Mouse (Mus musculus): ENCODE measurements around the gene Sirt5. TPM values are rescaled to one million over a fixed set of nuclear protein-coding genes. Genes with fewer than 3 reads are reported as not detected.
A peak's percentile ranks its signal among the peaks of the same experiment; 100 is the strongest.

The Sirt5 gene
- polyA plus RNA-seq, 1 experiment from 2014 or later: 24.9 TPM

DNA sequence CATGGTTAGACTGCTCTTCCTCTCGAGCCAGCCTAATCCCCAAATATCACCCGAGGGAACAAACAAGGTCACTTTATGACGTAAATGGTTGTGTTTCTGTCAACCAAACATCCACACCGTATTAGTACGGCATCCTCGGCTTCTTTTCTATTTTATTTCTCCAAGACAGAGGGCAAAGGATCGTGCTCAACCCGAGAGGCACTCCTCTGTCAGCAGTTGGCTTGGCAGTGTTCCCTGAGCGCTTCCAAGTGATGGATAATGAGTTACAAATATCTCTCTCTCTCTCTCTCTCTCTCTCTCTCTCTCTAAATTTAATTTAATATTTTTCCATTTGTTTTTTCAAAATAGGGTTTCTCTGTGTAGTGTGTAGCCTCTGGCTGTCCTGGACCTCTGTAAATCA is 2.9 kb upstream of the Sirt5 start:
- 47% methylated on average over 9 of the region's 9 CpGs for WGBS
- Histone ChIP-seq H3K27ac (ENCODE audit: low read length) (peak overlapping the region; percentile 62), H3K4me2 (ENCODE audit: low read depth, low read length) (peak overlapping the region; percentile 7; the same call in 1 of the 2 replicates), H3K9me3 (ENCODE audit: control insufficient read depth, low read length) (no peaks in the 10 kb centered on the region), H3K9ac (ENCODE audit: low read length) (no peak overlapping the region), H3K4me3 (ENCODE audit: low read length) (no peak overlapping the region), H3K27me3 (ENCODE audit: control insufficient read depth, insufficient read depth, low read depth, low read length) (no peaks in the 10 kb centered on the region), H3K4me1 (replicated peaks; ENCODE audit: control insufficient read depth, insufficient read depth, low read length) (no peaks in the 10 kb centered on the region; the same call in 1 of the 2 replicates), H3K36me3 (ENCODE audit: control insufficient read depth, insufficient read depth, low read length) (no peaks in the 10 kb centered on the region)
- peak; percentile 56; the same call in 1 of the 2 replicates for ATAC-seq (ENCODE audit: low read depth)

DNA sequence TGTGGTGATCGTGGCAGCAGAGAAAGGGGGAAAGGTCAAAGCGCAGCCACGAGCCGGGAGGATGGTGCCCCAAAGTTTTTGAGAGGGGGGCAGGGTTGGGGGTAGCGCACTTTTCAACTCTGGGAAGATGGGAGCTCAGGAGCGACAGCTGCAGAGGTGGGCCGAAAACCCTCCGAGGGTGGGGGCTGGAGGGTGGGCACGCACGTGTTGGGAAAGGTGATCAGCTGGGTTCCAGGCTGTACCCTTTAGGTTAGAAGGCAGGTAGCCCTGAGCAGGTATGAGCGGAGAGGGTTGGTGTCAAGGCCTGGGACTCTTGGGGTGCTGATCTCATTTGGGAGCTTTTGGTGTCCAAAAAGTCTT is 509 bp downstream of the Sirt5 start:
- Histone ChIP-seq H3K4me2 (ENCODE audit: low read depth, low read length) (peak overlapping the region; percentile 88), H3K9ac (ENCODE audit: low read length) (peak overlapping the region; percentile 78), H3K4me1 (replicated peaks; ENCODE audit: control insufficient read depth, insufficient read depth, low read length) (no peaks in the 10 kb centered on the region; the same call in 1 of the 2 replicates), H3K4me3 (ENCODE audit: low read length) (peak overlapping the region; percentile 68), H3K27me3 (ENCODE audit: control insufficient read depth, insufficient read depth, low read depth, low read length) (no peaks in the 10 kb centered on the region), H3K36me3 (ENCODE audit: control insufficient read depth, insufficient read depth, low read length) (peaks cover 2% of the 10 kb centered on the region; the same call in 1 of the 2 replicates), H3K9me3 (ENCODE audit: control insufficient read depth, low read length) (no peaks in the 10 kb centered on the region), H3K27ac (ENCODE audit: low read length) (peak overlapping the region; percentile 32)
- ATAC-seq (ENCODE audit: low read depth): peak; percentile 43
- WGBS: 5% methylated on average over 11 of the region's 11 CpGs

DNA sequence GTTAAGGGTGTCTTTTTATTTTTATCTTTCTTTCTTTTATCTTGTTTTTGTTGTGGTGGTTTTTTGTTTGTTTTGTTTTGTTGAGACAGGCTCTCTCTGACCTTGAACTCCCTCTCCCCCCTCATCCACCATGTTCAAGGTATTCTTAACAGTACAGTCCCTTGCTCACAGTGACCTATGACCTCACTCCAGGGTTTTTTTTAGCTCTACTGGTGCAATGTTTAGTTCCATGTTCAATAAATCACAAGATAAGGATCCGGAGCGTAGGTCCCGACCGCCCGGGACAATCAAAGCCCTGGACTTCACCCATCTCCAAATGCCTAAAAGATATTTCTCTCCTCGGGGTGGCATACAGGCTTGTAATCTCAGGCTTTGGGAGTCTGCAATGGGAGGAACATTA is 4.8 kb downstream of the Sirt5 start:
- no peaks in the 10 kb centered on the region for H3K9me3 ChIP-seq (ENCODE audit: control insufficient read depth, low read length)
- 71% methylated on average over 6 of the region's 6 CpGs for WGBS

DNA sequence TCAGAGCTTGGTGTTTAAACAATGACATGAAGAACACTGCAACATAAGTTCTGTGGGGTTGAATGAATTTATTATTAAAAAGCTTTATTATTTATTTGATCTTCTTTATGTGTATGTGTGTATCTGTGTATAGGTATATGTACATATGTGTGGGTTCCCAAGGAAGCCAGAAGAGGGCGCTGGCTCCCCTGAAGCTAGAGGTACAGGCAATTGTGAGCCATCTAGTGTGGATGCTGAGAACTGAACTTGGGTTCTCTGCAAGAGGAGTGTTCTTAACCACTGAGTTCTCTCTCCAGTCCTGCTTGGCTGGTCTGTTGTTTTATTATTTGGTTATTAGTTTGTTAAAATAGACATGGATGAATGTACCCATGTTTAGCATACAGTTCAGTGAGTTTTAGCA is 7.6 kb downstream of the Sirt5 start:
- H3K4me3 ChIP-seq (ENCODE audit: low read length): no peak overlapping the region
- no peaks in the 10 kb centered on the region for H3K9me3 ChIP-seq (ENCODE audit: control insufficient read depth, low read length)
- ATAC-seq (ENCODE audit: low read depth): no peak
- H3K27ac ChIP-seq (ENCODE audit: low read length): no peak overlapping the region
- H3K27me3 ChIP-seq (ENCODE audit: control insufficient read depth, insufficient read depth, low read depth, low read length): no peaks in the 10 kb centered on the region
- H3K36me3 ChIP-seq (ENCODE audit: control insufficient read depth, insufficient read depth, low read length): peaks cover 22% of the 10 kb centered on the region
- 76% methylated on average over 1 of the region's 1 CpGs for WGBS
- H3K9ac ChIP-seq (ENCODE audit: low read length): no peak overlapping the region
- H3K4me2 ChIP-seq (ENCODE audit: low read depth, low read length): no peak overlapping the region
- H3K4me1 ChIP-seq (replicated peaks; ENCODE audit: control insufficient read depth, insufficient read depth, low read length): 0 out of 2 replicates have a peak, but pooled peaks cover 3% of the 10 kb centered on the region

More for the DNA sequence above, 4.8 kb downstream of the Sirt5 start:
- Histone ChIP-seq H3K4me3 (ENCODE audit: low read length) (no peak overlapping the region), H3K4me1 (replicated peaks; ENCODE audit: control insufficient read depth, insufficient read depth, low read length) (0 out of 2 replicates have a peak, but pooled peaks cover 3% of the 10 kb centered on the region), H3K9ac (ENCODE audit: low read length) (no peak overlapping the region), H3K4me2 (ENCODE audit: low read depth, low read length) (no peak overlapping the region), H3K27ac (ENCODE audit: low read length) (no peak overlapping the region), H3K27me3 (ENCODE audit: control insufficient read depth, insufficient read depth, low read depth, low read length) (no peaks in the 10 kb centered on the region), H3K36me3 (ENCODE audit: control insufficient read depth, insufficient read depth, low read length) (peaks cover 16% of the 10 kb centered on the region)
- no peak for ATAC-seq (ENCODE audit: low read depth)

DNA sequence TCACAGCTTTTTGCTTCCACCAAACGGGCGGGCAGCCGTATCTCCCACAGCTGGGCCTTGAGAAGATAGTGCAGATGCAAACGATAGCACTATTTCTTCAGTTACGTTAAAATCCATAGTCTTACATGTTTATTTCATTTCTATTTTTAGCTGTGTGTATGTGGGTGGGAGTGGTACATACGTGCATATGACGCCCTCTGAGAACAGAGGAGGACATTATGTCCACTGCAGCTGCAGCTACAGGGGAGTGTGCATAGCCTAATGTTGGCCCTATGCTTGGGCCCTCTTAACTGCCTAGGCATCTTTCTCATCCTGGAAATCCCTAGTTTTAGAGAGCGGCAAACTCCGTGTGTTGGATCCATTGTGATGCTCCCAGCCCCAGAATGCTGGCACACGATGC is 8.9 kb downstream of the Sirt5 start:
- Histone ChIP-seq H3K4me3 (ENCODE audit: low read length) (no peak overlapping the region), H3K9ac (ENCODE audit: low read length) (no peak overlapping the region), H3K4me1 (replicated peaks; ENCODE audit: control insufficient read depth, insufficient read depth, low read length) (0 out of 2 replicates have a peak, but pooled peaks cover 3% of the 10 kb centered on the region), H3K27ac (ENCODE audit: low read length) (peak overlapping the region; percentile 59), H3K4me2 (ENCODE audit: low read depth, low read length) (no peak overlapping the region), H3K9me3 (ENCODE audit: control insufficient read depth, low read length) (no peaks in the 10 kb centered on the region), H3K36me3 (ENCODE audit: control insufficient read depth, insufficient read depth, low read length) (peaks cover 23% of the 10 kb centered on the region), H3K27me3 (ENCODE audit: control insufficient read depth, insufficient read depth, low read depth, low read length) (no peaks in the 10 kb centered on the region)
- ATAC-seq (ENCODE audit: low read depth): peak; percentile 91
- WGBS: 61% methylated on average over 10 of the region's 10 CpGs

DNA sequence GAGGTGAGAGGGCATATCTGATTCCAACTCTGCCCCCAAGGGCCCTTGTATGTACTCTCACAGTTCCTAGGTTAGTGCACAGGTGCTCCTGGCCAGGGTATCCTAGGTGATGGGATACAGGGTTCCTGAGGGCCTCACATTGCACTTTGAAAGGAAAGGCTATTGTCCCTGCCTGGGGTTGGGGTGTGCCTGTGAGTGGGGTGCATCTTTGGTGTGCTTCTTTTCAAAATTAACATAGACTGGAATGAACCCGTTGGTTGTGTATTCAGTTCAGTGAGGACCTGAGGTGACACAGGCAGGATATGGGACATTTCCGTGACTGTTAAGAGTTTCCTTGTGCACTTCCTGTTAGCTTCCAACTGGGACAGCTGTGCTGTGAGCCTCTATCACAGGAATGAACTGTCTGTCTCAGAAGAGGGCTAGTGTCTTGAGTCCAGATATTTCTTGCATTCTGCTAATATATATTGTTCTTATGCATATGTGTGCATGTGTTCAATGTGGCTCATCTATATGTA is 9.7 kb downstream of the Sirt5 start:
- Histone ChIP-seq H3K9me3 (ENCODE audit: control insufficient read depth, low read length) (no peaks in the 10 kb centered on the region), H3K36me3 (ENCODE audit: control insufficient read depth, insufficient read depth, low read length) (peaks cover 23% of the 10 kb centered on the region), H3K4me2 (ENCODE audit: low read depth, low read length) (no peak overlapping the region), H3K4me3 (ENCODE audit: low read length) (no peak overlapping the region), H3K27ac (ENCODE audit: low read length) (peak overlapping the region; percentile 55), H3K27me3 (ENCODE audit: control insufficient read depth, insufficient read depth, low read depth, low read length) (no peaks in the 10 kb centered on the region), H3K9ac (ENCODE audit: low read length) (no peak overlapping the region), H3K4me1 (replicated peaks; ENCODE audit: control insufficient read depth, insufficient read depth, low read length) (0 out of 2 replicates have a peak, but pooled peaks cover 3% of the 10 kb centered on the region)
- peak; percentile 32 for ATAC-seq (ENCODE audit: low read depth)
- WGBS: 49% methylated on average over 2 of the region's 2 CpGs

DNA sequence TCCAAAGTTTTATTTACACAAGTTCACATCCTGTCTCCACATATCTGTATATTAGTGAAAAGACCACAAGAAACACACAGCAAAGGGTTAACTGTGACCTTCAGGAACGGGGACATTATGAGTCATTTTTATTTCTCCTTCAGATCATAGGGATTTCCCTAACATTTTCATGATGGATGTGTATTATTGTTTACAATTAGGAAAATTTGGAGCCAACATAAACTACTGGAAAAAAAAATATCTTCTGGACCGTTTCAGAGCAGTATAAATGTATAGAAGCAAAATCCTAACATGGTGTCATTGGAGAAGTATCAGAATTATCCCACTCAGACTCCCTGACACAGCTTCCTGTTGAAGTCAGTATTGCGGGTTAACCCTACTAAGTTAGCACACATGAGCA is 14.7 kb downstream of the Sirt5 start:
- no peak overlapping the region for H3K9ac ChIP-seq (ENCODE audit: low read length)
- H3K27ac ChIP-seq (ENCODE audit: low read length): no peak overlapping the region
- H3K27me3 ChIP-seq (ENCODE audit: control insufficient read depth, insufficient read depth, low read depth, low read length): no peaks in the 10 kb centered on the region
- peak; percentile 45; the same call in 1 of the 2 replicates for ATAC-seq (ENCODE audit: low read depth)
- no peak overlapping the region for H3K4me3 ChIP-seq (ENCODE audit: low read length)
- no peaks in the 10 kb centered on the region for H3K4me1 ChIP-seq (replicated peaks; ENCODE audit: control insufficient read depth, insufficient read depth, low read length)
- no peak overlapping the region for H3K4me2 ChIP-seq (ENCODE audit: low read depth, low read length)
- H3K36me3 ChIP-seq (ENCODE audit: control insufficient read depth, insufficient read depth, low read length): 0 out of 2 replicates have a peak, but pooled peaks cover 7% of the 10 kb centered on the region
- 42% methylated on average over 3 of the region's 3 CpGs for WGBS
- no peaks in the 10 kb centered on the region for H3K9me3 ChIP-seq (ENCODE audit: control insufficient read depth, low read length)

DNA sequence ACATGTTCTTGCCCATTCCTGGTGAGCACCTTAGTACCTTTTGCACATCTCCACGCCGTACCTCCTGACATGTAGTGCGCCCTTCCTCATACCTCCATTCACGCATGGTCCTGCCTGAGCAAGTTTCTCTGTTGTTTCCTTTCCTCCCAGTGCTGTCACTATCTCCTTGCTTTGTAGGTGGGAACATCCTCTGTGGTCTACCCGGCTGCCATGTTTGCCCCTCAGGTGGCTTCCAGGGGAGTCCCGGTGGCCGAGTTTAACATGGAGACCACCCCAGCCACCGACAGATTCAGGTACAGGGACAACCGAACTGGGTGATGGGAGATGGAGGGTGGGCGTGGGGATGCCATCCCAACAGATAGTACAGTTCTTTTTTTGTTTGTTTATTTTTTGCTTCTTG is 20.0 kb downstream of the Sirt5 start:
- Histone ChIP-seq H3K4me2 (ENCODE audit: low read depth, low read length) (no peak overlapping the region), H3K4me1 (replicated peaks; ENCODE audit: control insufficient read depth, insufficient read depth, low read length) (no peaks in the 10 kb centered on the region), H3K9ac (ENCODE audit: low read length) (no peak overlapping the region), H3K36me3 (ENCODE audit: control insufficient read depth, insufficient read depth, low read length) (peaks cover 4% of the 10 kb centered on the region; the same call in 1 of the 2 replicates), H3K9me3 (ENCODE audit: control insufficient read depth, low read length) (no peaks in the 10 kb centered on the region), H3K27ac (ENCODE audit: low read length) (no peak overlapping the region), H3K4me3 (ENCODE audit: low read length) (no peak overlapping the region), H3K27me3 (ENCODE audit: control insufficient read depth, insufficient read depth, low read depth, low read length) (no peaks in the 10 kb centered on the region)
- no peak for ATAC-seq (ENCODE audit: low read depth)
- 94% methylated on average over 10 of the region's 10 CpGs for WGBS

DNA sequence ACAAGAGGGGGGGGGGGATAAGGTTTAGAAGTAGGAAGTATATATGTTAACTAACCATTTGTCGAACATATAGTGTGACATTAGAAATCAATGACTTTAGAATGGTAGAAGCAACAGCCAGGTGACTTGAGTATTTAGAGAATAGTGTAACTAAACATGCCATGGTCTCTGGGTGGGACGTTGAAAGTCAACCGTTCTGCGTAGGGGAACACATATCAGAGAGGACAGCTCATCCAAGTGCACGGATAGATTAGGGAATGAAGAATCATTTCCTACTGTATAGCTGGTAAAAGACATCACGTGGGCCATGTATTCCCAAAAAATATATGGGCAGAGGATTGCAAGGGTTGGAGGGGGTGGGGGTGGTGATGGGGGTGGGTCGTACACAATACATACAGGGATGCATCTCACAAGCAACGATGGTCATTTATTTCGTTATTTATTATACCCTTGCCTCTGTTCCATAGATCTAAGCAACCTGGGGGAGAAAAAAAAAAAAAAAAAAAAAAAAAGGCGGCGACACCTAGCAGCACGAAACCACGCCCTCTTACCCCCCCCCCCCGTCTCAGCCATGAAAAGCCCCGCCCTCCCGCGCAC is 32.5 kb downstream of the Sirt5 start:
- H3K27ac ChIP-seq (ENCODE audit: low read length): no peak overlapping the region
- 0 out of 2 replicates have a peak, but pooled peaks have one; percentile 1 for ATAC-seq (ENCODE audit: low read depth)
- H3K4me1 ChIP-seq (replicated peaks; ENCODE audit: control insufficient read depth, insufficient read depth, low read length): peaks cover 6% of the 10 kb centered on the region
- WGBS: 62% methylated on average over 11 of the region's 17 CpGs
- no peaks in the 10 kb centered on the region for H3K27me3 ChIP-seq (ENCODE audit: control insufficient read depth, insufficient read depth, low read depth, low read length)
- peak overlapping the region; percentile 79 for H3K4me2 ChIP-seq (ENCODE audit: low read depth, low read length)
- H3K4me3 ChIP-seq (ENCODE audit: low read length): peak overlapping the region; percentile 87
- H3K36me3 ChIP-seq (ENCODE audit: control insufficient read depth, insufficient read depth, low read length): peaks cover 26% of the 10 kb centered on the region
- H3K9me3 ChIP-seq (ENCODE audit: control insufficient read depth, low read length): no peaks in the 10 kb centered on the region
- H3K9ac ChIP-seq (ENCODE audit: low read length): no peak overlapping the region
